Mouse (Mus musculus) brain, embryonic 14.5 days (tissue): ENCODE measurements at regions not wholly inside any gene's neighbourhood (a gene's known extent, or its start where the extent isn't known, plus 50 kb on each side); places are given as distances from the start of the nearest gene placed in this dataset.

Experiments
- CTCF ChIP-seq: fragments of 200-500 bp; IDR thresholded peaks from 2 replicates; pipeline ENCODE4 v1.5.1; 2012; ENCODE audit warnings: inconsistent platforms, mild to moderate bottlenecking, moderate library complexity, borderline replicate concordance; ENCODE audit not compliant: insufficient read depth, insufficient read length; ENCODE audit errors: extremely low read depth
- POLR2A ChIP-seq: fragments of 200-500 bp; IDR thresholded peaks from 2 replicates; pipeline ENCODE4 v1.6.1; 2012; ENCODE audit warnings: mild to moderate bottlenecking, inconsistent platforms, borderline replicate concordance; ENCODE audit not compliant: poor library complexity, insufficient read depth, insufficient read length, severe bottlenecking; ENCODE audit errors: extremely low read depth

DNA sequence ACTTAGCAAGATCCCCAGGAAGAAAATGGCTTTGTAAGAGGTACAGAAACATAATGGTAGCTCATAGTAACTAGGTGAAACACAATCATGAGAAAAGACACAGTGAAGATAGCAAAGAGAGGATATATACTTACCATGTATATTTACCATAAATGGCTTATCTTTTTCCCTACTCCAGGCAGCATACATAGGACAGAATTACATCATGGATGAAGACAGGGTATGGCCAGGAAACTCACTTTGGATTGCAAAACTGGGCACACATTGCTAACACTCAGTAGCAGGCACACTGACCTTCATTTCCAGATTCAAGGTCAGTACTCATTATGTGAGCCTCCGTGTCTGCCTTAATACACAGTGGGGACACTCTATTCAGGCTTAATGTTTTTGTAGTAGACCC lies 1210.5 kb downstream of the Pcdh18 start:
- TF ChIP-seq POLR2A = no peak
- TF ChIP-seq CTCF = no peak
